Mouse (Mus musculus) heart, embryonic 12.5 days (tissue): Measurements from ENCODE around the gene Rab8b. TPM values are rescaled to one million over a fixed set of nuclear protein-coding genes. Genes with fewer than 3 reads are reported as not detected.

Experiments used
- ATAC-seq: fragments of 200-750 bp; cut with Nextera tagmentation; 2 replicates; pipeline ENCODE4 v1.8.0; 2017; ENCODE audit warnings: moderate TSS enrichment, moderate library complexity; ENCODE audit not compliant: insufficient number of reproducible peaks, low FRiP score
- H3K27ac ChIP-seq: fragments of 300-500 bp; sonication (generic); 2 replicates; pipeline ENCODE4 v1.5.1; 2016; ENCODE audit warnings: mild to moderate bottlenecking, moderate library complexity; ENCODE audit not compliant: poor library complexity, severe bottlenecking
- H3K27me3 ChIP-seq: fragments of 300-500 bp; sonication (generic); replicated peaks from 2 replicates; pipeline ENCODE4 v1.6.1; 2016; ENCODE audit warnings: mild to moderate bottlenecking, moderate library complexity
- H3K36me3 ChIP-seq: fragments of 300-500 bp; sonication (generic); 2 replicates; pipeline ENCODE4 v1.6.1; 2016; ENCODE audit warnings: mild to moderate bottlenecking, moderate library complexity
- H3K4me1 ChIP-seq: fragments of 300-500 bp; sonication (generic); replicated peaks from 2 replicates; pipeline ENCODE4 v1.6.1; 2016; ENCODE audit warnings: mild to moderate bottlenecking
- H3K4me2 ChIP-seq: fragments of 300-500 bp; sonication (generic); 2 replicates; pipeline ENCODE4 v1.6.1; 2016; ENCODE audit warnings: mild to moderate bottlenecking, moderate library complexity
- H3K4me3 ChIP-seq: fragments of 300-500 bp; sonication (generic); 2 replicates; pipeline ENCODE4 v1.5.1; 2016; ENCODE audit warnings: mild to moderate bottlenecking
- H3K9ac ChIP-seq: fragments of 300-500 bp; sonication (generic); 2 replicates; pipeline ENCODE4 v1.6.1; 2016; ENCODE audit warnings: mild to moderate bottlenecking, moderate library complexity
- H3K9me3 ChIP-seq: fragments of 300-500 bp; sonication (generic); replicated peaks from 2 replicates; pipeline ENCODE4 v1.6.1; 2016; ENCODE audit warnings: mild to moderate bottlenecking, moderate library complexity
- WGBS: fragments of 180-500 bp; shearing (Covaris S2); methylation state at CpG from one replicate; pipeline ENCODE4 v1.1.7; 2016; 5-methylcytosine and 5-hydroxymethylcytosine counted together
- polyA plus RNA-seq: library from polyadenylated mRNA; unstranded; fragments of >200 nt; fragmentation: Nextera tagmentation; extraction: Ambion mirVana; gene quantifications from 2 replicates; pipeline ENCODE4 v1.2.1, GENCODE M21; 2016

Rab8b gene
- polyA plus RNA-seq, 1 experiment from 2014 or later, result 24.4 TPM

DNA sequence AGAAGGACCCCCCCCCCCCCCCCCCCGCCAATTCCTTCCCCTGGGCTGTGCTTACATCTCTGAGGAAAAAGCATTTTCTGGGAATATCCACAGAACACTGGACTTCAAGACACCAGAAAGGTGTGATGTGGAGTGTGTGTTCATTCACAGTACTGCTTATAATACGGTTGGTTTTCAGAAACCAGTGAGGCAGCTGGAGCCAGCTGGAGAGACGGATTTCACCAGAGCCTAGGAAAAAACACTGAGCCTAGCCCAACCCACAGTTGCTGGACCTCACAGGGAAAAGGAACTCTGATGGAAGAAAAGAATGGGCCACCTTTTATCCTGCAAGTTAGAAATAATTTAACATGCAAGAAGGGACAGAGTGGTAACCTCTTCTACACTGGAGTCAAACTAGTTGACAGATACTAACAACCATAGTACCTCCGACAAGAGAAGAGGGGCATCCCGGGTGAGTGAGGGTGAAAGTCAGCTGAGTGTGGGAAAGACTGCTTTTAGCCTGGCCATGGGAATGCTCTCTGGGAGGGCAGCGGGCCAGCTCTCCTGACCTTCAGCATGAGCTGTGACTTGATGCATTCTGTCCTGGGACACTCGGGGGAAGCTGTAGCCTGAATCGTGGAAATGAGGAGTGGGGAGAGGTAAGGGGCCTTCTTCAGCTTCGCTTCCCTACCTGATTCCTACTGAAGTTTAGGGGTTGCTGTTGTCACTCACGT is 47.3 kb downstream of the Rab8b start:
- Histone ChIP-seq H3K4me1 (peaks cover 18% of the 10 kb centered on the region), H3K9ac (no peak overlapping the region), H3K27ac (no peak overlapping the region), H3K4me3 (no peak overlapping the region), H3K4me2 (no peak overlapping the region), H3K27me3 (no peaks in the 10 kb centered on the region), H3K9me3 (peaks cover 5% of the 10 kb centered on the region; the same call in 1 of the 2 replicates), H3K36me3 (0 out of 2 replicates have a peak, but pooled peaks cover 3% of the 10 kb centered on the region)
- ATAC-seq, result no peak
- 65% methylated on average over 10 of the region's 10 CpGs for WGBS

DNA sequence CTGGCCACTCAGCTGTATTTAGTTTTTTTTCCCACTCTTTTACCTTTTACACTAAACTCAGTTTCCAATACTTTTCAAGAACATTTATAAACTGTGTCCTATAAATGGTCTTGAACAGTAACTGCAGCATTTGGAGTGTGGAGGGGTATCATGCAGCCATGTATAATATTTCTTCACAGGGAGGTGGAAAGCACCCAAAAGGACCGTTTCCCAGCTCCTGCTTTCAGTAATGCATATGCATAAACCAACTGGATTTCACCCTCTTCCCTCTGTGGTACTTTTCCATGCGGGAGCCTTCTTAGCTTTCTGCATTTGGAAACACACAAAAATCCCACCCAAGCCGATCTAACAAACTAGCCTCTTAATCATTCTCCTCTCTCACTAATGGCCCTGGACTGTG is 54.8 kb downstream of the Rab8b start:
- Histone ChIP-seq H3K36me3 (peaks cover 12% of the 10 kb centered on the region), H3K4me1 (peaks cover 19% of the 10 kb centered on the region), H3K27me3 (no peaks in the 10 kb centered on the region), H3K27ac (no peak overlapping the region), H3K9ac (no peak overlapping the region), H3K9me3 (no peaks in the 10 kb centered on the region), H3K4me2 (no peak overlapping the region), H3K4me3 (no peak overlapping the region)
- ATAC-seq, result no peak
- 72% methylated on average over 3 of the region's 3 CpGs for WGBS

DNA sequence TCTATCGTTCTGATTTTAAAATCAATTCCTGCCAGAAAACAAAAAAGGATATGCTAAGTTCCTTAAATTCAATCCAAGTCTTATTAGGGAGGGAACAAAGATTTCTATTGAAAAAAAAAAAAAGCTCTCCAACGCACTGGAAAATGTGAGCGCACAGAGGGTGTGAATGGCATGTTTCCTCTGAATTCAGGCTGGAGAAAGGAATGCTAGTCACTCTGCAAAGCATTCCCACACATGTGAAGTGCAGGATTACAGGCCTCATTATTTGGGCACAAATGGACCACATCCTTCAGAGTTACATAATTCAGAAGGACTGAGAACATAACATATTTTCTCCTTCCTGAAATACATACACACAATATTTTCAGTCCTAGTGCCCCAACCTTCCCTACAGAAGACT is 56.0 kb downstream of the Rab8b start:
- peak overlapping the region; percentile 43; the same call in 1 of the 2 replicates for H3K27ac ChIP-seq

DNA sequence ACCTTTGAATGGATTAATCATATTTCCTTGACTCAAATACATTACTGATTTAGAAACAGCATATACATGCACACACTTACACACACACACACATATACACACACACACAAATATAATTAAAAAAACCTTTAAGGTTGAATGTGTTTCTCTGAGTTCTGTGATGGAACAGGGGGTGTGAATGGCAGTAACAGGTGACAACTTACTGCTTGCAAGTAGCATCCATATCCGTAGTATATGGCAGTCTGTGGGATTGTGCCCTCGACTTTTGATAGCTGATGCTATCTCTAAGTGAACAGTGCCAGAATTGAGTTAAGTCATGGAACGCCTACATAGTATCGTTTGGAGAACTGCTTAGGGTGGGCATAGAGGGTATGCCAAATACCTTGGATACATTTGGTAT is 57.3 kb downstream of the Rab8b start:
- Histone ChIP-seq H3K4me3 (no peak overlapping the region), H3K27me3 (no peaks in the 10 kb centered on the region), H3K9me3 (no peaks in the 10 kb centered on the region), H3K9ac (no peak overlapping the region), H3K27ac (no peak overlapping the region), H3K4me2 (no peak overlapping the region), H3K4me1 (peaks cover 12% of the 10 kb centered on the region), H3K36me3 (peaks cover 21% of the 10 kb centered on the region)
- whole genome bisulfite sequencing, result 90% methylated on average over 4 of the region's 4 CpGs
- no peak for ATAC-seq

More for the DNA sequence above, 56.0 kb downstream of the Rab8b start:
- Histone ChIP-seq H3K4me3 (no peak overlapping the region), H3K4me1 (peaks cover 18% of the 10 kb centered on the region), H3K4me2 (no peak overlapping the region), H3K9ac (no peak overlapping the region), H3K27me3 (no peaks in the 10 kb centered on the region), H3K9me3 (no peaks in the 10 kb centered on the region), H3K36me3 (peaks cover 21% of the 10 kb centered on the region)
- no peak for ATAC-seq
- WGBS, result 43% methylated on average over 3 of the region's 3 CpGs

DNA sequence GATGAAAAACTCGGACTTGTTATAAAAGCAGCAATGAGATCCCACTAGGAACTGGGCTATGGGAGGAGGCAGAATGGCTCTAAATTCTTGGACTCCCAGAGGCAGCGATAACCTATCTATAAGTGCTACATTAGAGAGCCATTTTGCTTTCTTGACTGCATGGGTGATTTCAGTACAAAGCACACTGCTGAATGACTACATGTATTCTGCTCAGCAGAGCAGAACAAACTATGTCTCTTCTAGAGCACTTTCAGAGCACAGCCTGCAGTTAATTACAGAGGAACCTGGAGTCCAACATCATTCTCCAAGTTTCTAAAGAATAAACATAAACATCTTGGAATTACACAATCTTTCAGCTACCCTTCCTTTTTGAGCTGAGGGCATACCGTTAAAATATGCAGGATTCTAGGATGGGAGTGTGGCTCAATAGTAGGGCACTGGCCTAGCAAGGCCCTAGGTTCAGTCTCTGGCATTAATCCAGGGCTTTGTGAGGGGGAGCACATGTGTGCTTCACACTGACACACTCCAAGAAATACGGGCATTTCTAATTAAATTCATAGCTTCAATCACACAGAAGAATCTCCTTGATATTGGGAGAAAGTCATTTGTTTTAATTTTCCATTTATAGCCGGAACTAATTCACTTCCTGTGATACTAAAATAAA is 58.3 kb downstream of the Rab8b start:
- Histone ChIP-seq H3K4me1 (peaks cover 12% of the 10 kb centered on the region), H3K4me2 (no peak overlapping the region), H3K27me3 (no peaks in the 10 kb centered on the region), H3K27ac (no peak overlapping the region), H3K9me3 (no peaks in the 10 kb centered on the region), H3K9ac (no peak overlapping the region), H3K36me3 (peaks cover 24% of the 10 kb centered on the region), H3K4me3 (no peak overlapping the region)
- ATAC-seq, result no peak
- WGBS, result 79% methylated on average over 5 of the region's 5 CpGs

DNA sequence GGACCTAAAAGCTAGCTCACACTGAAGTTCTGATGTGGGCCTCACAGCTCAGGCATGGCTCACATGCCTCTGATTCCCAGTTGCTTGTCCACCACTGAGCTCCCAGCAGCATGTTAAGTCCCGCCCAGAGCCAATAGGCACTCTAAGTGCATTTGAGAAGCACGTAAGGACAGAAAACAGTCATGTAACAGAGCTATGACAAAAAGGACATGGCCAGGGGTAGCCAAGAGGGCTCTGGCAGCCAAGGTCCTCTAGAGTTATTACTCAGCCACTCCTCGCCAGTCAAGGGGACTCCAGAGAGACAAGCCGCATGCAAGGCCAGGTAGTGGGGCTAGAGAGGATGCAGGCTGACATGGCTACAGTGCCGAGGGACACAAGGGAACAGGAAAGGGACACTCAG is 60.0 kb downstream of the Rab8b start:
- Histone ChIP-seq H3K9me3 (no peaks in the 10 kb centered on the region), H3K27ac (no peak overlapping the region), H3K9ac (no peak overlapping the region), H3K36me3 (peaks cover 24% of the 10 kb centered on the region), H3K27me3 (no peaks in the 10 kb centered on the region), H3K4me1 (peaks cover 12% of the 10 kb centered on the region), H3K4me3 (no peak overlapping the region), H3K4me2 (no peak overlapping the region)
- no peak for ATAC-seq
- 86% methylated on average over 5 of the region's 5 CpGs for WGBS

DNA sequence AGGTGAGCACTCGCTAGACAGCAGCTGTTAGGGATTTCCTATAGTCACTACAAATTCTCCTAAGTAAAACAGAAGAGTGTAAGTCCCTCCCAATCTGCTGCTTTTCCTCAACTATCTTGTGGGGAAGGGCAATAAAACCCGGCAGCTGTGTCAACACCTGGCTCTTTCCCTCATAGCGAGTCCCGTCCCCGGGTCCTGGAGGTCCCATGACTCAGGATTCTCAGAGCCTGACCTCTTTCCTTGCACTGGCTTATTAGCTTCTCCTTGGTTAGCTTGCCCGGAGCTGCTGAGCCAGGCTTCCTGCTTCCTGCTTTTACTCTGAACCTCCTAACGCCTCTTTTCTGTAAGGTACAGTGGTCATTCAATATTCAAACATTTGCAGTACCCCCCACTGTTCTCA is 63.6 kb downstream of the Rab8b start:
- ATAC-seq, result no peak
- WGBS, result 66% methylated on average over 7 of the region's 7 CpGs

DNA sequence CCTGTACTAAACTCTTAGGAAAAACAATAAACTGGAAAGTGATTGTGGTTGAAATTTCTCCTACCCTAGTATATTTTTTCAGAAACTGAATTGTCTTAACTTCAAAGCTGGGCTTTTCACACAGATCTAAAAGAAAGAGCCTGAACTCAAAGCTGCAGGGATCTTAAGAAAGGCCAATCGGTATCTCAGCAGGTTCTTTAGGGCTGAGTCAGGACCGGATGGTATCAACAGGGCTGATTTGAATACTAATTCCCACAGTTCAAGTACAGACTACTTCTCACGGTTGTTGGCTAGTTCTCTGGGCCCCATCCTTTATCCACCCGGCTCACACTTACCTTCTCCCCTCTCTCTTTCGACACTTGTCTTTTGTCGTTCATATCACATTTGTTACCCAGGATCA is 66.9 kb downstream of the Rab8b start:
- no peak overlapping the region for H3K4me3 ChIP-seq
- no peak overlapping the region for H3K9ac ChIP-seq
- no peak for ATAC-seq
- WGBS, result 28% methylated on average over 6 of the region's 6 CpGs
- H3K36me3 ChIP-seq, result peaks cover 19% of the 10 kb centered on the region; the same call in 1 of the 2 replicates
- peaks cover 19% of the 10 kb centered on the region for H3K4me1 ChIP-seq
- H3K27ac ChIP-seq, result 0 out of 2 replicates have a peak overlapping the region, but pooled peaks have one; percentile 27
- no peak overlapping the region for H3K4me2 ChIP-seq
- no peaks in the 10 kb centered on the region for H3K9me3 ChIP-seq
- no peaks in the 10 kb centered on the region for H3K27me3 ChIP-seq

More for the DNA sequence above, 63.6 kb downstream of the Rab8b start:
- H3K36me3 ChIP-seq, result peaks cover 30% of the 10 kb centered on the region
- H3K9me3 ChIP-seq, result no peaks in the 10 kb centered on the region
- H3K9ac ChIP-seq, result no peak overlapping the region
- no peak overlapping the region for H3K4me2 ChIP-seq
- no peak overlapping the region for H3K4me3 ChIP-seq
- no peaks in the 10 kb centered on the region for H3K27me3 ChIP-seq
- peaks cover 16% of the 10 kb centered on the region for H3K4me1 ChIP-seq
- H3K27ac ChIP-seq, result no peak overlapping the region

DNA sequence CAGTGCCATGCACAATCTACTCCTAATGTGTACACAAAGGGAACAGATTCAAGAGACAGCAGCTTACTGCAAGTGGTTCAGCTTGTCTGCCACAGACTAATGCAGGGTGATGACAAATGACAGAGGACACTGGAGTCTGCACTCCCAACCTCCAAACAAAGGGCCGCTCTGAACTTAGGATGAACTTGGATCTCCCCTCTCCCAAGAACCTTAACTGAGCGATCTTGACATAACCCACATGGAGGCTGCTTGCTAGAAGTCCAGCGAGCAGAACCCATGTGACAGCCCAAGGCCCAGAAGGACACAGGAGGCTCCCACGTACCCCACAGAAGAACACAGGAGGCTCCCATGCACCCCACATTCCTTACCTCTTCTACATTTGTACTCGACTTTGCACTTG is 68.5 kb downstream of the Rab8b start:
- H3K4me3 ChIP-seq, result no peak overlapping the region
- H3K9ac ChIP-seq, result no peak overlapping the region
- H3K36me3 ChIP-seq, result peaks cover 31% of the 10 kb centered on the region
- H3K4me2 ChIP-seq, result peak overlapping the region; percentile 11; the same call in 1 of the 2 replicates
- peaks cover 19% of the 10 kb centered on the region for H3K4me1 ChIP-seq
- no peaks in the 10 kb centered on the region for H3K9me3 ChIP-seq
- ATAC-seq, result no peak
- 42% methylated on average over 5 of the region's 5 CpGs for WGBS
- peak overlapping the region; percentile 21 for H3K27ac ChIP-seq
- H3K27me3 ChIP-seq, result no peaks in the 10 kb centered on the region

DNA sequence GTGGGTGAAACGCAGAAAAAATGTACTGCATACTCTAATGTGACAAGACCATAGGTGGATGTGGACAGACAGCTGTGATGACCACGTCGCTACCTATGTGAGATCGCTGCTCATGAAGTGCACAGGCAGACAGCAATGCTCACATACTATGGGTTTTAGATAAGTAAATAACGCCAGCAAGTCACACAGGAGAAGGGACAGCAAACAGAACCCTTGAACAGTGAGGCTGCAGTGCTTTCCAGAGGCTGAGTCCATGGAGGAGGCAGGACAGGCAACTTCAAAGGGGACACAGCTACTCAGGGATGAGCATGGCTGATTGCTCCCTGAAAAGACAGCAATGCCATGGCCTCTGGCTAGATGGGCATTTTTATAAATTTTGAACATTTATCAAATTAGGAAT is 72.7 kb downstream of the Rab8b start:
- Histone ChIP-seq H3K9me3 (no peaks in the 10 kb centered on the region), H3K4me1 (peaks cover 11% of the 10 kb centered on the region), H3K9ac (no peak overlapping the region), H3K27me3 (no peaks in the 10 kb centered on the region), H3K36me3 (peaks cover 28% of the 10 kb centered on the region), H3K27ac (no peak overlapping the region), H3K4me3 (no peak overlapping the region), H3K4me2 (no peak overlapping the region)
- no peak for ATAC-seq
- 90% methylated on average over 5 of the region's 5 CpGs for WGBS

DNA sequence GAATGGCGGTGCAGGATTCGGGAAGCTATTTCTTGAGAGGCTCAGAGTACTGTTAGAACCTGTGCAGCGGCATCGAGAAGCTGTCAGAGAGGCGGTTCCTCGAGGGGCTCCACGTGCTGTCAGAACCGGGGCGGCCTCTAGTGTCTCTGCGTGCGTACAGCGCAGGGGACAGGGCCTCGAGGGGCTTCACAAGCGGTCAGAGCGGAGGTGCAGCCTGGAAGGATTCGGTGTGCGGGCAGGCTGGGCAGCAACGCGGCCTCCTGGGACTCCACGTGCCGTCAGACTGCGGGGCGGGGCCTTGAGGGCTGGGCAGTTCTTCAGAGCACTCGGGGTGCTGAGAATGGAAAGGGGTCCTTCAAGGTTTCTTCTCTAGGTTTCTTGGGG is 84.4 kb downstream of the Rab8b start:
- H3K9ac ChIP-seq, result peak overlapping the region; percentile 61
- peak overlapping the region; percentile 99 for H3K4me2 ChIP-seq
- H3K36me3 ChIP-seq, result no peaks in the 10 kb centered on the region
- ATAC-seq, result peak; percentile 65
- H3K27ac ChIP-seq, result 0 out of 2 replicates have a peak overlapping the region, but pooled peaks have one; percentile 21
- H3K4me1 ChIP-seq, result peaks cover 13% of the 10 kb centered on the region; the same call in 1 of the 2 replicates
- H3K27me3 ChIP-seq, result no peaks in the 10 kb centered on the region
- no peaks in the 10 kb centered on the region for H3K9me3 ChIP-seq
- under 1% methylated on average over 24 of the region's 24 CpGs for WGBS
- peak overlapping the region; percentile 80 for H3K4me3 ChIP-seq
